Mouse (Mus musculus) cerebellum, adult 2 months (tissue): ENCODE data around the gene Ldah.

ENCODE experiments used
- CTCF ChIP-seq: fragments of 200-500 bp; IDR thresholded peaks from 2 replicates; pipeline ENCODE4 v1.5.1; 2011; ENCODE audit warnings: low read depth, mild to moderate bottlenecking, control low read depth, low read length, moderate library complexity, borderline replicate concordance; ENCODE audit not compliant: insufficient read depth
- POLR2A ChIP-seq: fragments of 200-500 bp; IDR thresholded peaks from 2 replicates; pipeline ENCODE4 v1.6.1; 2011; ENCODE audit warnings: low read length, control low read depth, borderline replicate concordance; ENCODE audit not compliant: insufficient read depth

DNA sequence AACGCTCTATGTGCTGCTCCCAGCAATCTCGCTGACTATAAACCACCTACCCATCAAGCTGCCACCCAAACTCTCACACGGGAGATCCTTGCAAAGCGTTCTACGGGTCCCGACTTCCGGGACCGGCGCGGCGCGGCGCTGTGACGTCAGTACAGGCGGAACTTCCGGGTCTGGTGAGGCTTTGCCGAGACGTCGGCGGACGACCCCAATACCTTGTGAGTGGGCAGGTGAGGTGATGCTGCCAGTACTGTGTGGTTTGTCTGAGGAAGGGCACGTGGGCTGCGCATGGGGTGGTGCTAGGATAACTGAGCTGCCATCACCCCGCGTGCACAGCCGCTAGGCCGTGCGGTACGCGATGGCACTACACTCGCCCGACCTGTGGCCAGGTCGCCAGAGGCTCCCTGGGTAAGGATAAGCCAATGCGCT lies at the start of gene Ldah:
- TF ChIP-seq CTCF (peak; percentile 36), POLR2A (peak; percentile 67; the same call in 1 of the 2 replicates)
